ENCODE assay signal across 32 mouse cellular contexts in the genomic region with DNA sequence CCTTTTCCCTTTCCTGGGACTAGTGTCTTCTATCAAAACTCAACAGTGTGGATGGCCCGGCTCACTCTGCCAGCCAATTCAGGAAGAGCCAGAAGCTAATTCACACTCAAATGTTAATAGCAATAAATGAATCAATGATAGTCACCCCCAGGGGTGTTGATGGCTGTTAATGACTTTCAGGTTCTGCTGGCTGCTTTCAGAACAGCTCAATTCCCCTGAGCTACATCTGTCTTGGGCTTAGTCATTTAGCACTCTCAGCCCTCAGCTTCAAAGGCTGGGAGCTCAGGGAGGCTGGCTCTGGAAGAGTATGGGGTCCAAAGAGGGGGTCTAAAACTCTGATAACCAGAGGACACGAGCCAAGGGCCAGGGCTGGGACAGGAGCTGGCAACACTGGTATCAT. TPM values are rescaled to one million over a fixed set of nuclear protein-coding genes. Genes with fewer than 3 reads are reported as not detected.
DNase-seq lines count a peak whose midpoint lies in the region; ATAC-seq lines count a peak whose summit lies in the region.
"Had no signal": no experiment of that assay in that cellular context is flagged by ENCODE, and none has a peak within 500 bp of the region (broad histone marks: within the 10 kb centered on the region; RNA-seq: fewer than 3 reads in every experiment).

No protein-coding gene starts in this region.

- H3K9me3 ChIP-seq in hindbrain, embryonic 14.5 days (ENCODE audit: control insufficient read depth, low read length) = no peaks in the 10 kb centered on the region
- no peaks in the 10 kb centered on the region for H3K9me3 ChIP-seq in hindbrain, embryonic 16.5 days (ENCODE audit: control insufficient read depth, low read length)
- no peaks in the 10 kb centered on the region for H3K9me3 ChIP-seq in embryonic facial prominence, embryonic 12.5 days
- H3K9me3 ChIP-seq: embryonic facial prominence, embryonic 13.5 days; forebrain, embryonic 10.5 days; forebrain, embryonic 15.5 days; heart, embryonic 13.5 days; hindbrain, embryonic 15.5 days; intestine, embryonic 15.5 days had no signal

- no peaks in the 10 kb centered on the region for H3K36me3 ChIP-seq in hindbrain, embryonic 14.5 days (replicated peaks; ENCODE audit: control insufficient read depth, insufficient read depth)
- no peaks in the 10 kb centered on the region for H3K36me3 ChIP-seq in hindbrain, embryonic 16.5 days (ENCODE audit: control insufficient read depth, insufficient read depth, low read length)
- no peaks in the 10 kb centered on the region for H3K36me3 ChIP-seq in embryonic facial prominence, embryonic 12.5 days
- H3K36me3 ChIP-seq: embryonic facial prominence, embryonic 13.5 days; forebrain, embryonic 10.5 days; forebrain, embryonic 15.5 days; heart, embryonic 13.5 days; hindbrain, embryonic 15.5 days; intestine, embryonic 15.5 days had no signal

- no peak overlapping the region for H3K9ac ChIP-seq in hindbrain, embryonic 14.5 days
- H3K9ac ChIP-seq in hindbrain, embryonic 16.5 days (ENCODE audit: low read depth, low read length) = no peak overlapping the region
- H3K9ac ChIP-seq in embryonic facial prominence, embryonic 12.5 days = no peak overlapping the region
- H3K9ac ChIP-seq: embryonic facial prominence, embryonic 13.5 days; forebrain, embryonic 15.5 days; heart, embryonic 13.5 days; hindbrain, embryonic 15.5 days; intestine, embryonic 15.5 days; liver, embryonic 14.5 days had no signal

- WGBS in hindbrain, embryonic 14.5 days = 48% methylated on average over 2 of the region's 2 CpGs
- WGBS in hindbrain, embryonic 16.5 days = 56% methylated on average over 2 of the region's 2 CpGs
- WGBS in embryonic facial prominence, embryonic 12.5 days = 54% methylated on average over 2 of the region's 2 CpGs

- H3K27me3 ChIP-seq in hindbrain, embryonic 14.5 days (ENCODE audit: control insufficient read depth, insufficient read depth, low read length) = no peaks in the 10 kb centered on the region
- no peaks in the 10 kb centered on the region for H3K27me3 ChIP-seq in hindbrain, embryonic 16.5 days (replicated peaks; ENCODE audit: control insufficient read depth, insufficient read depth, low read length)
- no peaks in the 10 kb centered on the region for H3K27me3 ChIP-seq in embryonic facial prominence, embryonic 12.5 days
- H3K27me3 ChIP-seq: embryonic facial prominence, embryonic 13.5 days; forebrain, embryonic 15.5 days; heart, embryonic 13.5 days; hindbrain, embryonic 15.5 days; intestine, embryonic 15.5 days had no signal

- peak; percentile 53 for DNase-seq in hindbrain, embryonic 14.5 days (ENCODE audit: low spot score)
- DNase-seq in thymus, postnatal 4 days = peak; percentile 10
- no peak for DNase-seq in thymus, postnatal 0 days (ENCODE audit: low spot score)
- no peak for DNase-seq in urinary bladder, adult 2 months (ENCODE audit: low spot score)
- DNase-seq: adrenal gland, adult 8-10 months; B cell, adult 2 months; cerebellum, adult 8-10 months; cerebellum, postnatal 25 days; gastrocnemius, postnatal 36 days; heart, adult 2 months; heart, postnatal 10 days; kidney, adult 2 months; layer of hippocampus, adult 9-11 months; liver; lung, adult 2 months; spleen, adult 18-20 months; thymus, adult 18-20 months; thymus, postnatal 36 days had no signal

- no peak overlapping the region for H3K27ac ChIP-seq in hindbrain, embryonic 14.5 days
- H3K27ac ChIP-seq in hindbrain, embryonic 16.5 days (ENCODE audit: low read depth, low read length) = no peak overlapping the region
- peak overlapping the region; percentile 31; the same call in 1 of the 2 replicates for H3K27ac ChIP-seq in embryonic facial prominence, embryonic 12.5 days
- H3K27ac ChIP-seq: embryonic facial prominence, embryonic 13.5 days; forebrain, embryonic 10.5 days; forebrain, embryonic 15.5 days; heart, adult 2 months; heart, embryonic 13.5 days; hindbrain, embryonic 15.5 days; intestine, embryonic 15.5 days; kidney, postnatal 0 days; liver, embryonic 14.5 days; stomach, postnatal 0 days had no signal

- H3K4me3 ChIP-seq in hindbrain, embryonic 14.5 days (replicated peaks; ENCODE audit: low read length) = no peak overlapping the region
- no peak overlapping the region for H3K4me3 ChIP-seq in hindbrain, embryonic 16.5 days (ENCODE audit: low read length)
- no peak overlapping the region for H3K4me3 ChIP-seq in embryonic facial prominence, embryonic 12.5 days
- H3K4me3 ChIP-seq: embryonic facial prominence, embryonic 13.5 days; forebrain, embryonic 10.5 days; forebrain, embryonic 15.5 days; heart, adult 2 months; heart, embryonic 13.5 days; hindbrain, embryonic 15.5 days; intestine, embryonic 15.5 days; myocyte had no signal

- H3K4me2 ChIP-seq in hindbrain, embryonic 14.5 days (replicated peaks) = no peak overlapping the region
- H3K4me2 ChIP-seq in hindbrain, embryonic 16.5 days (ENCODE audit: low read length) = no peak overlapping the region
- no peak overlapping the region for H3K4me2 ChIP-seq in embryonic facial prominence, embryonic 12.5 days (replicated peaks)
- H3K4me2 ChIP-seq: embryonic facial prominence, embryonic 13.5 days; forebrain, embryonic 15.5 days; heart, embryonic 13.5 days; hindbrain, embryonic 15.5 days; intestine, embryonic 15.5 days; midbrain, embryonic 11.5 days had no signal

- no peak for ATAC-seq in hindbrain, embryonic 14.5 days (ENCODE audit: low FRiP score)
- no peak for ATAC-seq in hindbrain, embryonic 16.5 days
- no peak for ATAC-seq in embryonic facial prominence, embryonic 12.5 days (ENCODE audit: insufficient number of reproducible peaks, insufficient read depth, low FRiP score, low TSS enrichment)
- ATAC-seq: forebrain, embryonic 15.5 days; intestine, embryonic 15.5 days; midbrain, embryonic 16.5 days had no signal

- peaks cover 17% of the 10 kb centered on the region for H3K4me1 ChIP-seq in hindbrain, embryonic 14.5 days (replicated peaks; ENCODE audit: control insufficient read depth, insufficient read depth, low read length)
- peaks cover 10% of the 10 kb centered on the region for H3K4me1 ChIP-seq in hindbrain, embryonic 16.5 days (ENCODE audit: control insufficient read depth, insufficient read depth, low read depth, low read length)
- H3K4me1 ChIP-seq in embryonic facial prominence, embryonic 12.5 days = peaks cover 68% of the 10 kb centered on the region

RNA-seq across cellular contexts. Expression of a gene that starts 25.6 kb away (rescaled TPM):
- polyA plus RNA-seq in hindbrain, embryonic 14.5 days (2014; fragmentation: Nextera tagmentation; extraction: Ambion mirVana) = 0.23 TPM in 1 of 2 replicates, not detected in the other
- not detected in 2 replicates for polyA plus RNA-seq in hindbrain, embryonic 16.5 days (2015; fragmentation: Nextera tagmentation; extraction: Ambion mirVana)
- 36.2 and 37.4 TPM in 2 replicates for polyA plus RNA-seq in thymus, postnatal 0 days (2015; fragmentation: Nextera tagmentation; extraction: Ambion mirVana)
- 0.81 TPM in 2 replicates for polyA plus RNA-seq in embryonic facial prominence, embryonic 12.5 days (2016; fragmentation: Nextera tagmentation; extraction: Ambion mirVana)
- polyA plus RNA-seq in urinary bladder, adult 2 months (2012; rRNA removed) = 1.0 and 1.3 TPM in 2 replicates
- polyA plus RNA-seq: forebrain, embryonic 15.5 days; midbrain, embryonic 11.5 days had no signal

RNA-seq across cellular contexts. Expression of a gene that starts 40.2 kb away (rescaled TPM):
- polyA plus RNA-seq in hindbrain, embryonic 14.5 days (2014; fragmentation: Nextera tagmentation; extraction: Ambion mirVana) = 0.20 TPM in 1 of 2 replicates, not detected in the other
- 0.16 TPM in 2 replicates for polyA plus RNA-seq in hindbrain, embryonic 16.5 days (2015; fragmentation: Nextera tagmentation; extraction: Ambion mirVana)
- 1.4 and 1.7 TPM in 2 replicates for polyA plus RNA-seq in thymus, postnatal 0 days (2015; fragmentation: Nextera tagmentation; extraction: Ambion mirVana)
- polyA plus RNA-seq in embryonic facial prominence, embryonic 12.5 days (2016; fragmentation: Nextera tagmentation; extraction: Ambion mirVana) = 0.24 and 0.28 TPM in 2 replicates
- polyA plus RNA-seq in urinary bladder, adult 2 months (2012; rRNA removed) = 26.0 and 28.6 TPM in 2 replicates
- polyA plus RNA-seq: forebrain, embryonic 15.5 days had no signal

Comparison
In these comparisons a context has a peak if more than half of its experiments do, and no peak if none do; other contexts are left out.
1. DNase-seq: peak in hindbrain, embryonic 14.5 days (single experiment) and thymus, postnatal 4 days (single experiment); none in thymus, postnatal 0 days (single experiment) and urinary bladder, adult 2 months (single experiment).
2. RNA of a gene that starts 25.6 kb away (polyA plus RNA-seq): 36.2 to 37.4 TPM in thymus, postnatal 0 days; 1.0 to 1.3 TPM in urinary bladder, adult 2 months, 0.81 TPM in embryonic facial prominence, embryonic 12.5 days, not detected in hindbrain, embryonic 16.5 days and 0.23 TPM in hindbrain, embryonic 14.5 days; every median in the first group is over 10 times any median in the second.